Mouse (Mus musculus) left cerebral cortex, adult 2 months (tissue): ENCODE measurements around the gene Fermt2. TPM values are rescaled to one million over a fixed set of nuclear protein-coding genes. Genes with fewer than 3 reads are reported as not detected.

Experiments used
- DNase-seq, 2 experiments: peaks; one replicate each; pipeline ENCODE4 v3.0.0; 2021 to 2022; ENCODE audit warnings: low spot score in 2 of 2, mixed read lengths in 1 of 2; ENCODE audit errors: extremely low spot score in 1 of 2
- H3K27ac ChIP-seq: fragments of 200-600 bp; 2 replicates; pipeline ENCODE4 v1.8.1; 2022
- H3K4me3 ChIP-seq: fragments of 200-600 bp; 2 replicates; pipeline ENCODE4 v1.8.1; 2022
- CTCF ChIP-seq: fragments of 200-600 bp; IDR thresholded peaks from 2 replicates; pipeline ENCODE4 v1.8.1; 2022; ENCODE audit warnings: antibody characterized with exemption, mild to moderate bottlenecking, moderate library complexity
- intact Hi-C: fragments of 180-260 bp; cut with DNase I; formaldehyde crosslinking; loops from one replicate; pipeline ENCODE4 v1.15.1; 2025
- total RNA-seq, 2 experiments: library from RNA; stranded (reverse); gene quantifications; 2 replicates each; pipeline ENCODE4 v1.2.3; 2021

Fermt2 gene
- total RNA-seq, 2 experiments from 2014 or later: 98.1 to 105 TPM

- no peak for DNase-seq
- Histone ChIP-seq H3K4me3 (no peak overlapping the region), H3K27ac (no peak overlapping the region)
- no peak for TF ChIP-seq CTCF
- intact Hi-C loops: no loop called here
These were observed 85.0 kb downstream of the Fermt2 start for GRCm38 (mm10) chr14:45444870-45445269.

- H3K27ac ChIP-seq: no peak overlapping the region
- TF ChIP-seq CTCF: no peak
- intact Hi-C loops: no loop called here
- H3K4me3 ChIP-seq: no peak overlapping the region
- no peak for DNase-seq
These were observed 86.9 kb downstream of the Fermt2 start for GRCm38 (mm10) chr14:45442781-45443560.

GRCm38 (mm10) chr14:45441291-45441690 lies 88.6 kb downstream of the Fermt2 start:
- Histone ChIP-seq H3K27ac (no peak overlapping the region), H3K4me3 (no peak overlapping the region)
- intact Hi-C loops: no loop called here
- no peak for TF ChIP-seq CTCF
- DNase-seq: no peak

GRCm38 (mm10) chr14:45439387-45439786 lies 90.5 kb downstream of the Fermt2 start:
- H3K4me3 ChIP-seq: no peak overlapping the region
- intact Hi-C loops: no loop called here
- TF ChIP-seq CTCF: no peak

GRCm38 (mm10) chr14:45438931-45439275 lies 91.0 kb downstream of the Fermt2 start:
- TF ChIP-seq CTCF: no peak
- no peak overlapping the region for H3K4me3 ChIP-seq
- no peak overlapping the region for H3K27ac ChIP-seq
- DNase-seq: no peak
- intact Hi-C loops: no loop called here

More at GRCm38 (mm10) chr14:45439387-45439786, 90.5 kb downstream of the Fermt2 start:
- H3K27ac ChIP-seq: no peak overlapping the region
- no peak for DNase-seq

DNA sequence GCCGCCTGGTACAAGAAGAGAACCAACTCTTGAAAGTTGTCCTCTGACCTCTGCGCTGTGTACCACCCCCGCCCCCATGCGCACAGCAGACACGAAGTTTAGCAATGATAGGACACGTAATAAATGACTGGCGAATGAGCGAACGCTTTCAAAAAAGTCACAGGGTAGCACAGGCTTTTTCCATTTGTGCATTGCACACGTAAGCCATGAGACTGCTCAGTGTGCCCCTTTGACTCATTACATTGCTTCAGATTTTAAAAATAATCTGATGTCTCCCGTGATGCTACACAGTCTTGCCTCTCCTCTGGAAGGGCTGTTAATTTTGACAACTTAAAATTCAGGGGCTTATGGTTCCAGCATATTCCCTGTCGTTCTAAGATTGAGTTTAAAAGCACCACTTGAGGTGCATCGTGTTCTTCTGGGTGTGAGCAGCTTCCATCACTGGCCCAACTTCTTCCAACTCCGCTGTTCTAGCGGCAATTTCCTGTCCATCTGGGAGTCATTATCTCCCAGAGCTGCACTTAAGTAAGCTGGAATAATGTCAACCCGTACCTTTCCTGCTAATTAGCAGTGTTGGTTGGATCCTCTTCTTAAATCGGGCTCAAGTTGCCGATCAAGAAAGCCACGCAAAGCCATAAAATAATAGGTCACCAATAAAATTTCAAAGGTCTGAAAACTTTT lies 91.5 kb downstream of the Fermt2 start:
- Histone ChIP-seq H3K4me3 (no peak overlapping the region), H3K27ac (no peak overlapping the region)
- intact Hi-C loops: no loop called here
- no peak for TF ChIP-seq CTCF
- no peak for DNase-seq

DNA sequence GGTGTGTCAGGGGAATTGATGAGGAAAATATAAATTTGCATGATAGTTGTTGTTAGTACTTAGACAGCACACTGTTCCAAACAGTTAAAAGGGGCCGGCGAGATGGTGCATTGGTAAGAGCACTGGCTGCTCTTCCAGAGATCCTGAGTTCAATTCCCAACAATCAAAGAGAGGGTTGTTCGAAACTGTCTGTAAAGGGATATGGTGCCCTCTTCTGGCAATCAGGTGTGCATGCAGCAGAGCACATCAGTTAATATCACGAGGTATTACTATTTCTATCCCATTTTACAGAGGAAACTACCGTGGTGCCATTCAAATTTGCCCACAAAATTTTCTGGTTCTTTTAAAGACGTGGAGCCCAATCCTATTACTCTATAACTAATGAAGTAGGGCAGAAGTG lies 95.7 kb downstream of the Fermt2 start:
- intact Hi-C loops: no loop called here
- no peak for DNase-seq
- H3K4me3 ChIP-seq: no peak overlapping the region
- TF ChIP-seq CTCF: peak; percentile 64
- no peak overlapping the region for H3K27ac ChIP-seq

GRCm38 (mm10) chr14:45432003-45432402 lies 97.9 kb downstream of the Fermt2 start:
- intact Hi-C loops: no loop called here
- TF ChIP-seq CTCF: peak; percentile 57
- H3K4me3 ChIP-seq: no peak overlapping the region
- no peak overlapping the region for H3K27ac ChIP-seq
- DNase-seq: no peak

DNA sequence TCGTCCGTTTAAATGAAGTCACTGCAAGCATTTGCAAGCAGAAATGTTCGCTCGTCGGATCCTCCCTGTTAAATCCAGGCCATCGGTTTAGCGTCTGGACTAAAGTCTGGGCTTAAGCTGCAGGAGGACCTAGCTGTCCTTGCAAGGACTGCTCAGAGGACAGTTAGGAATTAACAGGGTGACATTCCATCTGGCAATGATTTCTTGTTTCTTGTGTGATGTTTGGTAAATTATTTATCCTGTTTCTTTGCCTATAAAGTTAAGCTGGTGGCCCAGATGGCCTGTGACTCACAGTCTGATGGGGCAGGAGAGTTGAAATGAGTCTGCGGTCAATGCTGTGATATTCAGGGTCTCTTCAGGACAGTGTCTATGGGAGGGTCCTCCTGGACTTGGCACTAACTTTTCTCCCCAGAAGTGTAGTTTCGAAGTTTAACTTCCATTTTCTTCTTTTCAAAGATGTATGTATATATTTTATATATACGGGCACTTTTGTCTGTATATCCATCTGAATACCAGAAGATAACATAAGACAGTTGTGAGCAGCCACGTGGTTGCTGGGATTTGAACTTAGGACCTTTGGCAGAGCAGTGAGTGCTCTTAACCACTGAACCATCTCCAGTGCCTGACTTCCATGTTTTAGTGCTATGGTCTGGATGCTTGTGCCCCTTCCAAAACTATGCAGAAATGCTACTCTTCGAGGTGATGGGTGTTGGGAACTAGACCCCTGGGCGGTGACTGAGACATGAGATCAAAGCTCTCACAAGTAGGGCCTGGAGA lies 99.7 kb downstream of the Fermt2 start:
- DNase-seq: no peak
- no peak for TF ChIP-seq CTCF
- no peak overlapping the region for H3K27ac ChIP-seq
- intact Hi-C loops: no loop called here
- no peak overlapping the region for H3K4me3 ChIP-seq

DNA sequence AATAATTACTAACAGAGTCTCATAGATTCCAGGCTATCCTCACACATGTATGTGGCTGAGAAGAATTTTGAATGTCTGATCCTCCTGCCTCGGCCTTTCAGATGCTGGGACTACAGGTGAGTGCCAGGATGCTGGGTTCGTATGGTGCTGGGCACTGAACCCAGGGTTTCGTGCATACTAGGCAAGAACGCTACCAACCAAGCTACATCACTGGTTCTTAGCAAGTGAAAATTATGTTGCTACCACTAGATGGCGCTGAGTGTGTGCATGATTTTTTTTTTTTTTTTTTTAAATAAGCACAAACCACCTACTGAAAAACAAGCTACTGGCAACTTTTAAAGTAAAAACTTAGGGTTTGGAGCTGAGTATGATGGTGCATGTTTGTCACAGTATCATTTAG lies 106.7 kb downstream of the Fermt2 start:
- TF ChIP-seq CTCF: peak; percentile 84
- no peak overlapping the region for H3K27ac ChIP-seq
- peak in 1 of 2 experiments; percentile 19 for DNase-seq
- H3K4me3 ChIP-seq: no peak overlapping the region
- intact Hi-C loops: loop anchor here (1.0 to 10.0 kb wide), 5 partner anchors 117 to 1302 kb away; no protein-coding TSS in a partner anchor

DNA sequence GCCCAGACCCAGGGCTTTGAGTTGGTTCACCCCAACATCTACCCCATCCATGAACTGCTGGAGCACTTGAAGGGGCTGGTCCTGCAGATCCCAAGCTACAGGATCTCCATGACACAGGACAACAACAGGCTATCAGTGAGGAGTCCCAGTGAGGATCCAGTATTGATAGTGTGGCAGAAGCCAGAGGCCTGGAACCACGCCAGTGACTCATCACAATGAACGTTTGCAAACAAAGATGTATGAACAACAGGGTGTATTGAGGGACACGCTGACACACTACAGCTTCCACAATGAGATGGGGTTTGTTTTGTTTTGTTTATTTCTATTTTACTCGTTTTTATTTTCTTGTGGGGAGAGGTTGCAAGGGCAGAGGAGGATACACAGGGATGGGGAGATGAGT lies 107.5 kb downstream of the Fermt2 start:
- no peak overlapping the region for H3K4me3 ChIP-seq
- DNase-seq: no peak
- no peak for TF ChIP-seq CTCF
- no peak overlapping the region for H3K27ac ChIP-seq
- intact Hi-C loops: loop anchor here (2.0 to 10.0 kb wide), 3 partner anchors 178 to 1302 kb away; no protein-coding TSS in a partner anchor

DNA sequence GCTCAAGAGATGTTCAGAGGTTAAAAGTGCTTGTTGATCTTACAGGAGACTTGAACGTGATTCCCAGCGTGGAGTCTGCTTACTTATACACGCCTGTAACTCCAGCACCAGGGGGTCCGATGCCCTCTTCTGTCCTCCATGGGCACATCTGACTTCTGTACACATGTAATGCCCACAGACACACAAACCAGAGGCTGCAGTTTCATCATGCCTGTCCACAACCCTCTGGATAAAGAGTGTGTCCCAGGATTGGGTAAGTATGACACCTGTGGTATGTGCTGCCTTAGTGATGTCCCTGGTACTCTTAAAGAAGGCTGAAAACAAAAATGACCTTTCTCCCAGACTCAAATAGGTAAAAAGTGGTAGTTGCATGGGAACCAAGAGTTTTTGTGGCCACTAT lies 110.6 kb downstream of the Fermt2 start:
- Histone ChIP-seq H3K4me3 (no peak overlapping the region), H3K27ac (no peak overlapping the region)
- TF ChIP-seq CTCF: no peak
- no peak for DNase-seq
- intact Hi-C loops: no loop called here
